Mouse (Mus musculus): ENCODE results near the gene Nt5c2. TPM values are rescaled to one million over a fixed set of nuclear protein-coding genes. Genes with fewer than 3 reads are reported as not detected.

The Nt5c2 gene
- total RNA-seq, 2 experiments from 2014 or later, result 107 to 127 TPM

- DNase-seq, result no peak
- intact Hi-C loops (cut with DNase I), result no loop called here
Observed at GRCm38 (mm10) chr19:46864079-46864478, 150.9 kb downstream of the Nt5c2 start.

DNA sequence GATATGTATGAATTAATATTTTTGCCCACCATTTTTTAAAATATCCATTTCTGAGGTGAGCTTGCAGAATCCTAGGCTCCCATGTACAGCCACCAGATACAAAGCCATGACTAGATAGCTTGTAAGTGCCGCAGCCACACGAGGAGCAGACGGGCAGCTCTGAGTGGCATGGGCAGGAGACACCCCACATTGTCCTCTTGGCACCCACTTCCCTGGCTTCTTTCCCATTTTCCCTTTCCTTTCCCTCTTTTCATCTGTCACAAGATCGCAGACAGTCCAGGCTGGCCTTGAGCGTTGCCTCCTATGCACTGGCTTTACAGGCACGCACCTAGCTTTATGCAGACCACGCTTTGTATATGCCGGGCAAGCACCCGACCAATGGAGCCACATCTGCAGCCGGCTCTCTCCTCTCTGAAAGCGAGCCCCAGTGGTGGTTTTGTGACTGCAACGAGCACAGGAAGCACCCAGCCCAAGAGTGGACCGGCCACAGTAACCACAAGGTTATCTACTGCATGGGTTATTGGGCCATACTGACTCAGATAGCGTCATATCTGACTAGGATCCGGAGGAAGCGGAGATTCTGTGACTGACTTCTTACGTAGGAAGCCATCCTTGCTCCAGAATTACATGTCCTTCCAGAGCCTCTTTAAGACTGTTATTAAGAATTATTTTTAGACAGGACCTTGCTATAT is 151.6 kb downstream of the Nt5c2 start:
- no peak for DNase-seq
- intact Hi-C loops (cut with DNase I), result no loop called here

DNA sequence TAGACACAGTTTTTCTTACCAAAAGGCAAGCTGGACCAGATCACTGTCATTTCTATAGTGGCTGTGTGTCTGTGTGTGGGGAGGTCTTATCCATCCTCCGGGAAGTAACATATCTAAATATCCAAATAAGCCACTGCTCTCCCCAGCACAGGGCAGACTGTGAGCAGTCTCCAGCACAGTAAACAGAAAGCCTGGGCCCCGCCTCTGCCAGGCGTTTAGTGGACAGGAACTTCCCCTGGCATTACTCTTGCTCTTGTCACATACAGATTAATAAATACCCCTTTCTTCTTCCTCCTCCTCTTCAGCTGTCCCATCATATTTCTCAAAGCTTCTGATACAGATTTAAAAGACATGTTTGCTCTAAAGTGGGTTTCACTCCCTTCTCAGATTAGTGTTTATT is 152.4 kb downstream of the Nt5c2 start:
- intact Hi-C loops (cut with DNase I), result no loop called here

DNA sequence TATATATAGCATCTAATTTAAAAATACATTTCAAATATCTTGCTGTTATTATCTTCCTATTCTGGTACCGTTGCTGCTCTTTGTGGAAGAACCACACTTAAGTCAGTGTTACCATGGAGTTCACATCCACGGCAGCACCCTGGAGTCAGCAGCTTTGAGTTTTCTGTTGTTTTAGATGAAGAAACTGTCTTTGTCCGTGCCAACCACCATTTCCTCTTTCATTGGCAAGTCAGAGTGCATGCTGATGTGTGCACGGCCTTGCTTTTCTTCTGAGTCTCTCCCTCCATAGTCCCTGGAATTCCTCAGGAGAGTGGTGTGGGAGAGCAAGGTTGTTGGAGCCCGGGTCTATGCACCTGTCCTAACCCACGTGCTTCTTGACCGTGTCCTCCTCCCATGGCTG is 156.8 kb downstream of the Nt5c2 start:
- intact Hi-C loops (cut with DNase I), result no loop called here
- no peak for DNase-seq

More for the DNA sequence above, 152.4 kb downstream of the Nt5c2 start:
- no peak for DNase-seq

DNA sequence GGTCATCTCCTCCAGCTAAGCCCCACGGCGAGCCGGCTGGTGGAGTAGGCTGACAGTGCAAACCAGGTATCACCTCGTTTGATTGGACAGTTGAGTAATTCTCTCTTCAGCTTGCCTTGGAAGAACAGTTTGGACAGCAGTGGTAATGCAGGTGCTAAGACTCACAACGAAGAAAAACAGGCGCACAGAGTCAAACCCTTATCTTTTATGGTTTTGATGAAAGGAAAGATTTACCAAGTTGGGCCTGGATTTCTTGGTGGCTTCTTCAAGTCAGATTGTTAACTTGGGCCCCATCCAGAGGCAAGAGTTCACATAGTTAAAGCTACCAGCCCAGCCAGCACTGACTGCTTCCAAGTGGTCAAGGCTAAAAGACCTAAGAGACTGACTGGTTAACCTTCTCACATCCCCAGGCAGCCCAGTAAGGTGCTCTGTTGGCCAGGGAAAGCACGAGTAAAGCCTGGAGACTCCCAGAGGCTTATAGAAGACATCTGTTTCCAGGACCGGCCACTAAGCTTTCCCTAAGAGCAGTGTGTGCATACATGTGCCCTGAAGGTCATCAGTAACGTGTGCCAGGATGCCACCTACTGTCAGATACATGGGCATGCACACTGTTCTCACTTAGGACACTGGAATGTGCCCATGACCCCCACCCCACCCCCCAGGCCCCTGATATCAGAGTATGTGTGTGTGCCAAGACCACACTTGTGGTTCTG is 157.5 kb downstream of the Nt5c2 start:
- DNase-seq, result peak; percentile 40 to 53
- intact Hi-C loops (cut with DNase I), result no loop called here

DNA sequence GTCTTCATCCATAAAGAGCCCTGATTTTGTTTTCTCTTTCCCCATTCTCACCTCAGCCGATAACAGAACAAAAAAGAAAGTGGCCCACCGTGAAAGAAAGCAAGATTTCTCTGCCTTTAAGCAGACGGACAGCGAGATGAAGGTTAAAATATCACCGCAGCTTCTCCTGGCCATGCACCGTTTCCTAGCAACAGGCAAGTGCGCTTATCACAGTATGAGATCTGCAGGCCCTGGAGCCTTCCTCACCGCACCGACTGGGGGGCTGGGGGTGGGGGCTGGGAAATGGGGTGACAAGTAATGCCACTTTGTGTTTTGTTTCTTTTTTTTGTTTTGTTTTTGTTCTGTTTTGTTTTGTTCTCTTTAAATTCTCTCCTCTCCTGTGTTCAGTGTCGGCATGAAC is 158.2 kb downstream of the Nt5c2 start:
- intact Hi-C loops (cut with DNase I), result no loop called here
- no peak for DNase-seq

GRCm38 (mm10) chr19:46856232-46856631 is 158.7 kb downstream of the Nt5c2 start:
- DNase-seq, result no peak
- intact Hi-C loops (cut with DNase I), result no loop called here

- intact Hi-C loops (cut with DNase I), result no loop called here
- DNase-seq, result no peak
Observed at GRCm38 (mm10) chr19:46849443-46849997, 165.4 kb downstream of the Nt5c2 start.

- intact Hi-C loops (cut with DNase I), result no loop called here
- peak; percentile 22 to 29 for DNase-seq
Observed at GRCm38 (mm10) chr19:46848381-46849268, 166.3 kb downstream of the Nt5c2 start.

- DNase-seq, result peak; percentile 16 to 31
- intact Hi-C loops (cut with DNase I), result no loop called here
Observed at GRCm38 (mm10) chr19:46846459-46846858, 168.5 kb downstream of the Nt5c2 start.

DNA sequence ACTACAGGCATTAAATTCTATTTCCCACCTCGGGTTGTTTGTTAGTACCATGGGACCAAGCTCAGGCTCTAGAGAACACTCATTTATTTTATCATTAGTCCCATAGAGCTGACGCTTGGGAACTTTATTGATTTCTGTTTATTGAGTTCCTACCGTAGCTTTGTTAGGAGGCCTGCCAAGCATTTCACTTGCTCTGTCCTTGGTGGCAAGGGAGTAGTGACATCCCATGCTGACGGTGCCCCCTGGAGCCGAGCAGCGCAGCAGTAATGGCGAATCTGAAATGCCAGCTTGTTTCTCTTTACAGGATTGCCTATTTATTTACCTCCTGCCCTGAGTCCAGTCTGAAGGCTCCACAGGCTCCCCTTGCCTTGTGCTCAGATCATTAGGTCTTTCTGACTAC is 168.9 kb downstream of the Nt5c2 start:
- intact Hi-C loops (cut with DNase I), result no loop called here
- no peak for DNase-seq

- DNase-seq, result no peak
Observed at GRCm38 (mm10) chr19:46843030-46843429, 171.9 kb downstream of the Nt5c2 start.

DNA sequence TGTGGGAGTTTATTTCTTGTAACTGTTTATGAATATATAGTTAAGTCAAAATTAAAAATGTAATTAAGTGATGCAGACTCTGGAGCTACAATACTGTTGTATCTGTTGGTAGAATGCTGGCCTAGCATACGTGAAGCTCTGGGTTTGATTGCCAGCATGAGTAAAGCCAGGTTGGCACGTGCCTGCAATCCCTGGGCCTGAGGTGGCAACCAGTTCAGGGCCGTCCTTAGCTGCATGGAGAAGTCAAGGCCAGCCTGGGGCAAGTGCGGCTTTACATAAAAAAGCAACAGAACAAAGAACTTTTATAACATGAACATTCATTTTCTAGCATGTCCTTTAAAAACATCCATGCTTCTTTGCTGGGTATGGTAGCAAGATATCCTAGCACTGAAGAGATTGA is 173.9 kb downstream of the Nt5c2 start:
- no peak for DNase-seq
- intact Hi-C loops (cut with DNase I), result no loop called here

More at GRCm38 (mm10) chr19:46843030-46843429, 171.9 kb downstream of the Nt5c2 start:
- intact Hi-C loops (cut with DNase I), result no loop called here

DNA sequence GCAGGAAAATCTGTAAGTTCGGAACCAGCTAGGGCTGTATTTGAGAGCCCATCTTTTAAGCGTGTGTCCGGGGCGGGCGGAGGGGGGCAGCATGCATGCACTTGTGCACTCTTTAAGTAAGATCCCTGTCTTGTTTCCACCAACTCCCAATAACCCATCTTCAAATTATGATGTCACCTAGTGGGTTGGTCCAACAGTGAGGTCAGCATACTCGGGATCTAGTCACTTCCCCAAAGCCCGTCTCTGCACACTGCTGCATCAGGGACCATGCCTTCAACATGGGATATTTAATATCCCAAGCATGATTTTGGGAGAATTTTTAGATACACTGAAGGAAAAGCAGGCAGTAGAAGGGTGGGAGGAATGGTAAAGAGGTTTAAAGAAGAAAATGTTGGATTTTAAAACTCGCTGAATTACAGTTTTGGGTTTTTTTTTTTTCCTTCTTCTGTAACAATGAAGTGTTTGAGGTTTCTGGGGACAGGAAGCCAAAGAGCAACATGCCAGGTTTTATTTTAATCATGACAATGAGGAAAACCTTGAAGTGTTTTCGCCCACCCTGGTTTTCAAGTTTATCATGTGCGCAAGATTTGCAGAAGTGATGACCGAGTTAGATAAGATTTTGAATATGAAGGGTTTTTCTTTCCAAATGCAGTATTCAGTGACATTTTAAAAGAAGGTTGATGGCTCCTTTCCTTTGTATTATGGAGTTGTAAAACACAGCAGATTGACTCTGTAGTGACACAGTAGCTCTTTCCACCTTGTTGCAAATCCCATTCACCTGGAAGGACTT is 177.5 kb downstream of the Nt5c2 start:
- DNase-seq, result peak in 1 of 2 experiments; percentile 16
- intact Hi-C loops (cut with DNase I), result no loop called here

DNA sequence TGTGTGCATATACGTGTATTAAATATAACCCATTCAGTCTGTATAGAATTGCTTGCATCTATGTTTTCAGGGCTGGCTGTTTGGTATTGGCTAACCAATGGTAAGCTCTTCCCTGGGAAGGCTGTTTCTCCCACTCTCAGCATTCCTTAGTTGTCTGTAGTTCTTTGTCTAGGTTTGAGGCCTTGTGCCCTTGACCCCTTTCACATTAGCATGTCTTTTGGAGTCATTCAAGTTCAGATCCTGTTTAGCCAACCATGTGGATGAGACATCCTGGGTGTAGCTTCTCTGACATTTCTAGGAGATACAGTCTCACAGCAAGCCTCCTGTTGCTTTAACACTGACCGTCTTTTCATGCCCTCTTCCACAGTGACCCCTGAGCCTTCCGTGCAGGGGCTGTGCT is 178.9 kb downstream of the Nt5c2 start:
- DNase-seq, result no peak
- intact Hi-C loops (cut with DNase I), result no loop called here

- intact Hi-C loops (cut with DNase I), result no loop called here
- DNase-seq, result no peak
Observed at GRCm38 (mm10) chr19:46835339-46835738, 179.6 kb downstream of the Nt5c2 start.

- intact Hi-C loops (cut with DNase I), result no loop called here
- no peak for DNase-seq
Observed at GRCm38 (mm10) chr19:46834301-46834700, 180.7 kb downstream of the Nt5c2 start.

All from heart, postnatal 10 days (tissue).